Mouse (Mus musculus): ENCODE results near the gene Ints11. TPM values are rescaled to one million over a fixed set of nuclear protein-coding genes. Genes with fewer than 3 reads are reported as not detected.

Gene Ints11
- total and polyA plus RNA-seq, 3 experiments: 77.1 to 103 (median 83.9) TPM

GRCm38 (mm10) chr4:155887674-155888073 lies 18.3 kb downstream of the Ints11 start:
- in situ Hi-C loops (cut with MboI; ENCODE audit: low pct_ligation_motif_present, low pct_unique_long_range_greater_than_20kb, low sequenced_read_pairs): no loop called here
- Histone ChIP-seq H3K36me3 (replicated peaks in 1 of 2; ENCODE audit: control insufficient read depth in 1 of 2, insufficient read depth in 1 of 2, low read length in 1 of 2) (peaks cover 47 to 75% of the 10 kb centered on the region in 2 experiments), H3K79me2 (replicated peaks; ENCODE audit: control insufficient read depth, extremely low read depth, insufficient read depth, poor library complexity, severe bottlenecking) (0 out of 2 replicates have a peak, but pooled peaks cover 1% of the 10 kb centered on the region), H3K4me1 (ENCODE audit: control insufficient read depth in 1 of 2, insufficient read depth in 2 of 2) (peaks cover 5 to 17% of the 10 kb centered on the region in 2 experiments), H3K9me3 (replicated peaks; ENCODE audit: low read length) (no peaks in the 10 kb centered on the region), H3K9ac (ENCODE audit: insufficient read depth, low read depth) (no peak overlapping the region), H3K27me3 (replicated peaks) (no peaks in the 10 kb centered on the region), H3K27ac (ENCODE audit: insufficient read depth, low read depth) (no peak overlapping the region), H3K4me3 (replicated peaks in 1 of 3; ENCODE audit: low read depth in 2 of 3, low read length in 2 of 3, poor library complexity in 1 of 3) (no peak overlapping the region), H3K4me2 (ENCODE audit: insufficient read depth, low read depth, poor library complexity, severe bottlenecking) (no peak overlapping the region)
- DNase-seq (ENCODE audit: extremely low read depth): no peak
- dilution Hi-C loops (cut with MboI; ENCODE audit: extremely low pct_ligation_motif_present, extremely low pct_unique_long_range_greater_than_20kb, low sequenced_read_pairs): no loop called here
- TF ChIP-seq TBP (conservative IDR thresholded peaks at IDR 0.05; ENCODE audit: low read depth, low read length): no peak
- TF ChIP-seq ELF1 (IDR thresholded peaks at IDR 0.05; ENCODE audit: low read depth, low read length): no peak
- TF ChIP-seq MAX (IDR thresholded peaks at IDR 0.05; ENCODE audit: low read length): no peak
- no peak for TF ChIP-seq RCOR1 (conservative IDR thresholded peaks at IDR 0.05; ENCODE audit: low read depth, low read length)
- no peak for TF ChIP-seq MAFK (IDR thresholded peaks at IDR 0.05; ENCODE audit: insufficient replicate concordance, low read length)
- no peak for TF ChIP-seq TCF12 (IDR thresholded peaks at IDR 0.05; ENCODE audit: low read depth, low read length)
- TF ChIP-seq CHD2 (IDR thresholded peaks at IDR 0.05; ENCODE audit: low read length): no peak
- no peak for TF ChIP-seq SIN3A (IDR thresholded peaks at IDR 0.05; ENCODE audit: low read length)
- no peak for TF ChIP-seq CHD1 (IDR thresholded peaks at IDR 0.05; ENCODE audit: low read depth, low read length)
- TF ChIP-seq GABPA (IDR thresholded peaks at IDR 0.05; ENCODE audit: insufficient replicate concordance, low read depth, low read length): no peak
- TF ChIP-seq NRF1 (IDR thresholded peaks at IDR 0.05; ENCODE audit: low read depth, low read length): no peak
- TF ChIP-seq CTCF (conservative IDR thresholded peaks at IDR 0.05 in 1 of 2, IDR thresholded peaks at IDR 0.05 in 1 of 2; ENCODE audit: low read depth in 2 of 2, low read length in 2 of 2): no peak
- TF ChIP-seq MXI1 (IDR thresholded peaks at IDR 0.05; ENCODE audit: low read depth, low read length): no peak
- no peak for TF ChIP-seq JUN (IDR thresholded peaks at IDR 0.05; ENCODE audit: insufficient read depth, low read depth, low read length)
- no peak for TF ChIP-seq ZNF384 (IDR thresholded peaks at IDR 0.05; ENCODE audit: low read depth, low read length)
- no peak for TF ChIP-seq E2F4 (IDR thresholded peaks at IDR 0.05; ENCODE audit: insufficient replicate concordance, low read depth, low read length)
- no peak for TF ChIP-seq IRF4 (IDR thresholded peaks at IDR 0.05; ENCODE audit: low read depth, low read length)
- no peak for TF ChIP-seq USF2 (conservative IDR thresholded peaks at IDR 0.05; ENCODE audit: low read depth, low read length)

GRCm38 (mm10) chr4:155888181-155888580 lies 18.8 kb downstream of the Ints11 start:
- no peak overlapping the region for H3K27ac ChIP-seq (ENCODE audit: insufficient read depth, low read depth)
- no peak overlapping the region for H3K9ac ChIP-seq (ENCODE audit: insufficient read depth, low read depth)
- no peak for TF ChIP-seq SMC3 (IDR thresholded peaks at IDR 0.05; ENCODE audit: low read depth, low read length)
- TF ChIP-seq ZNF384 (IDR thresholded peaks at IDR 0.05; ENCODE audit: low read depth, low read length): no peak
- TF ChIP-seq POLR2A (IDR thresholded peaks at IDR 0.05; ENCODE audit: low read depth, low read length): no peak
- no peak for TF ChIP-seq ETS1 (conservative IDR thresholded peaks at IDR 0.05; ENCODE audit: low read depth, low read length)
- TF ChIP-seq NRF1 (IDR thresholded peaks at IDR 0.05; ENCODE audit: low read depth, low read length): no peak
- TF ChIP-seq JUND (conservative IDR thresholded peaks at IDR 0.05; ENCODE audit: low read depth, low read length): no peak
- TF ChIP-seq TBP (conservative IDR thresholded peaks at IDR 0.05; ENCODE audit: low read depth, low read length): no peak
- peaks cover 7 to 22% of the 10 kb centered on the region in 2 experiments for H3K4me1 ChIP-seq (ENCODE audit: control insufficient read depth in 1 of 2, insufficient read depth in 2 of 2)
- DNase-seq (ENCODE audit: extremely low read depth): no peak
- no peak overlapping the region for H3K4me3 ChIP-seq (replicated peaks in 1 of 3; ENCODE audit: low read depth in 2 of 3, low read length in 2 of 3, poor library complexity in 1 of 3)
- no peaks in the 10 kb centered on the region for H3K27me3 ChIP-seq (replicated peaks)
- H3K79me2 ChIP-seq (replicated peaks; ENCODE audit: control insufficient read depth, extremely low read depth, insufficient read depth, poor library complexity, severe bottlenecking): peaks cover 6% of the 10 kb centered on the region; the same call in 1 of the 2 replicates
- no peaks in the 10 kb centered on the region for H3K9me3 ChIP-seq (replicated peaks; ENCODE audit: low read length)
- no peak overlapping the region for H3K4me2 ChIP-seq (ENCODE audit: insufficient read depth, low read depth, poor library complexity, severe bottlenecking)
- dilution Hi-C loops (cut with MboI; ENCODE audit: extremely low pct_ligation_motif_present, extremely low pct_unique_long_range_greater_than_20kb, low sequenced_read_pairs) (no loop called here), in situ Hi-C loops (cut with MboI; ENCODE audit: low pct_ligation_motif_present, low pct_unique_long_range_greater_than_20kb, low sequenced_read_pairs) (no loop called here)
- H3K36me3 ChIP-seq (replicated peaks in 1 of 2; ENCODE audit: control insufficient read depth in 1 of 2, insufficient read depth in 1 of 2, low read length in 1 of 2): peaks cover 46 to 71% of the 10 kb centered on the region in 2 experiments

Data from CH12.LX (cell line).